Mouse (Mus musculus) layer of hippocampus, postnatal 14 days (tissue): Measurements from ENCODE around the gene H2-M5. TPM values are rescaled to one million over a fixed set of nuclear protein-coding genes. Genes with fewer than 3 reads are reported as not detected.
"Not testable (repeated sequence)": the region's sequence is repeated elsewhere in the genome, so short reads cannot be mapped to it uniquely, and the experiment has no call there.

Experiments used
- DNase-seq, 2 experiments: peaks; one replicate each; pipeline ENCODE4 v3.0.0; 2021 to 2022; ENCODE audit warnings: low spot score in 2 of 2, mixed read lengths in 1 of 2
- long read RNA-seq, 2 experiments: library from polyadenylated mRNA; stranded (forward); transcript quantifications; one replicate each; pipeline ENCODE4 v2.0.0; 2021
- total RNA-seq, 2 experiments: library from RNA; stranded (reverse); gene quantifications; 2 replicates each; pipeline ENCODE4 v1.2.3; 2021

The H2-M5 gene
- 1 to 10 TPM; 2.1 to 3.0 TPM for total RNA-seq
- long read RNA-seq, experiment 1 = 0 reads
- long read RNA-seq, experiment 2, partial matches to known transcripts = 0 of 1 reads
- long read RNA-seq, experiment 2, other reads (novel, unspliced or antisense) = 1 of 1 reads

- DNase-seq = no peak
These were observed at the start of gene H2-M5 for GRCm38 (mm10) chr17:36989437-36989836. TSS of gene H2-M5 (minus strand) at chr17:36989537.

GRCm38 (mm10) chr17:37029162-37029561 is 39.8 kb upstream of the H2-M5 start:
- no peak for DNase-seq

GRCm38 (mm10) chr17:37028683-37029120 is 39.4 kb upstream of the H2-M5 start:
- DNase-seq = peak; percentile 96 to 97

- no peak for DNase-seq
These were observed 38.9 kb upstream of the H2-M5 start for GRCm38 (mm10) chr17:37028212-37028611.

GRCm38 (mm10) chr17:37027486-37027885 is 38.1 kb upstream of the H2-M5 start:
- DNase-seq = no peak

- DNase-seq = no peak
These were observed 37.1 kb upstream of the H2-M5 start for GRCm38 (mm10) chr17:37026425-37026824.

GRCm38 (mm10) chr17:37022628-37023576 is 33.6 kb upstream of the H2-M5 start, which contains the start of gene Mog:
TSS of gene Mog (minus strand) at chr17:37023398.
- no peak for DNase-seq

GRCm38 (mm10) chr17:37019242-37019641 is 29.9 kb upstream of the H2-M5 start:
- DNase-seq = not testable (repeated sequence)

GRCm38 (mm10) chr17:37018328-37018727 is 29.0 kb upstream of the H2-M5 start:
- peak in 1 of 2 experiments; percentile 24 for DNase-seq

- DNase-seq = no peak
These were observed 27.0 kb upstream of the H2-M5 start for GRCm38 (mm10) chr17:37016333-37016732.

GRCm38 (mm10) chr17:37012141-37012540 is 22.8 kb upstream of the H2-M5 start:
- DNase-seq = no peak

GRCm38 (mm10) chr17:37011719-37012118 is 22.4 kb upstream of the H2-M5 start:
- no peak for DNase-seq

- no peak for DNase-seq
These were observed 20.2 kb upstream of the H2-M5 start for GRCm38 (mm10) chr17:37009460-37010042.

GRCm38 (mm10) chr17:37008161-37008560 is 18.8 kb upstream of the H2-M5 start:
- DNase-seq = no peak

- DNase-seq = no peak
These were observed 14.0 kb upstream of the H2-M5 start for GRCm38 (mm10) chr17:37003366-37003765.

GRCm38 (mm10) chr17:37002364-37003330 is 13.3 kb upstream of the H2-M5 start:
- DNase-seq = peak; percentile 52 to 55

- no peak for DNase-seq
These were observed 11.5 kb upstream of the H2-M5 start, which contains the start of gene Zfp57 for GRCm38 (mm10) chr17:37000863-37001262. TSS of gene Zfp57 (plus strand) at chr17:37001163.

- no peak for DNase-seq
These were observed 9.1 kb upstream of the H2-M5 start for GRCm38 (mm10) chr17:36998477-36998876.

GRCm38 (mm10) chr17:36997033-36997735 is 7.8 kb upstream of the H2-M5 start:
- DNase-seq = peak; percentile 70 to 76

- DNase-seq = no peak
These were observed 6.1 kb upstream of the H2-M5 start for GRCm38 (mm10) chr17:36995448-36995847.
